Mouse (Mus musculus): ENCODE data around the gene Zcchc7.

GRCm38 (mm10) chr4:44712051-44712700 is 43.5 kb upstream of the Zcchc7 start:
- TF ChIP-seq CTCF (IDR thresholded peaks at IDR 0.05; ENCODE audit: low read depth, low read length) (no peak), POLR2A (IDR thresholded peaks at IDR 0.05; ENCODE audit: borderline replicate concordance, low read depth, low read length) (no peak)
